Mouse (Mus musculus) erythroid progenitor cell, adult 5-6 weeks (primary cell): Measurements from ENCODE around the gene Hist2h3c1. TPM values are rescaled to one million over a fixed set of nuclear protein-coding genes. Genes with fewer than 3 reads are reported as not detected.
"Not testable (repeated sequence)": the region's sequence is repeated elsewhere in the genome, so short reads cannot be mapped to it uniquely, and the experiment has no call there.

ENCODE experiments used
- ATAC-seq: replicated peaks from 2 replicates; pipeline ENCODE4 v1.8.0; 2016; ENCODE audit warnings: moderate number of reproducible peaks, mild to moderate bottlenecking, moderate TSS enrichment, inconsistent platforms; ENCODE audit not compliant: poor library complexity, low FRiP score, severe bottlenecking
- total RNA-seq, 2 experiments: library from RNA; stranded (forward) in 1 of 2; stranded (reverse) in 1 of 2; fragments of 150-400 nt in 1 of 2; fragments of 186-747, 209-891 nt in 1 of 2; gene quantifications; 2 replicates each; pipeline versions ENCODE4 v1.2.3 to v1.2.4; 2015 to 2017; ENCODE audit warnings: low replicate concordance in 2 of 2

The Hist2h3c1 gene
- total RNA-seq (2015; ENCODE audit: low replicate concordance) (79.3 and 122 TPM in 2 replicates), total RNA-seq (2017; ENCODE audit: low replicate concordance) (53.9 and 62.7 TPM in 2 replicates)

GRCm38 (mm10) chr3:96246427-96246856, at the start of gene Hist2h3c1:
Gene Hist2h3c1 (plus strand): TSS chr3:96246685.
- ATAC-seq = peak; percentile 67

- ATAC-seq = peak; percentile 89
Measured at GRCm38 (mm10) chr3:96197129-96197749, 49.2 kb upstream of the Hist2h3c1 start.

- ATAC-seq = no peak
Measured at GRCm38 (mm10) chr3:96198181-96198580, 48.3 kb upstream of the Hist2h3c1 start.

- not testable (repeated sequence) for ATAC-seq
Measured at GRCm38 (mm10) chr3:96198601-96199251, 47.8 kb upstream of the Hist2h3c1 start.

- ATAC-seq = no peak
Measured at GRCm38 (mm10) chr3:96199731-96200130, 46.8 kb upstream of the Hist2h3c1 start.

- no peak for ATAC-seq
Measured at GRCm38 (mm10) chr3:96207819-96208218, 38.7 kb upstream of the Hist2h3c1 start.

- ATAC-seq = no peak
Measured at GRCm38 (mm10) chr3:96209242-96209641, 37.2 kb upstream of the Hist2h3c1 start.

- peak; percentile 10 for ATAC-seq
Measured at GRCm38 (mm10) chr3:96219191-96219641, 27.3 kb upstream of the Hist2h3c1 start.

- ATAC-seq = peak; percentile 62
Measured at GRCm38 (mm10) chr3:96219661-96220130, 26.8 kb upstream of the Hist2h3c1 start, which contains the start of the genes Bola1 and Hist2h2ab. Gene Bola1 (minus strand): TSS chr3:96219709. Gene Hist2h2ab (plus strand): TSS chr3:96219865.

- peak; percentile 19; the same call in 1 of the 2 replicates for ATAC-seq
Measured at GRCm38 (mm10) chr3:96220131-96220764, 26.2 kb upstream of the Hist2h3c1 start.

GRCm38 (mm10) chr3:96220765-96221639, 25.5 kb upstream of the Hist2h3c1 start, which contains the start of the genes Hist2h2ac and Hist2h2be:
Gene Hist2h2ac (minus strand): TSS chr3:96220880.
Gene Hist2h2be (plus strand): TSS chr3:96221119.
- peak; percentile 79 for ATAC-seq

- peak; percentile 17; the same call in 1 of the 2 replicates for ATAC-seq
Measured at GRCm38 (mm10) chr3:96221640-96222038, 24.8 kb upstream of the Hist2h3c1 start.

- ATAC-seq = no peak
Measured at GRCm38 (mm10) chr3:96222774-96223173, 23.7 kb upstream of the Hist2h3c1 start.

GRCm38 (mm10) chr3:96225421-96225820, 21.1 kb upstream of the Hist2h3c1 start:
- ATAC-seq = no peak

- no peak for ATAC-seq
Measured at GRCm38 (mm10) chr3:96226695-96227648, 19.5 kb upstream of the Hist2h3c1 start.

- no peak for ATAC-seq
Measured at GRCm38 (mm10) chr3:96228828-96229227, 17.7 kb upstream of the Hist2h3c1 start.

- ATAC-seq = no peak
Measured at GRCm38 (mm10) chr3:96230404-96230803, 16.1 kb upstream of the Hist2h3c1 start.
